Mouse (Mus musculus): ENCODE measurements around the gene Ciita. TPM values are rescaled to one million over a fixed set of nuclear protein-coding genes. Genes with fewer than 3 reads are reported as not detected.

The Ciita gene
- total RNA-seq, 2 experiments from 2014 or later = 0.07 to 0.23 TPM

DNA sequence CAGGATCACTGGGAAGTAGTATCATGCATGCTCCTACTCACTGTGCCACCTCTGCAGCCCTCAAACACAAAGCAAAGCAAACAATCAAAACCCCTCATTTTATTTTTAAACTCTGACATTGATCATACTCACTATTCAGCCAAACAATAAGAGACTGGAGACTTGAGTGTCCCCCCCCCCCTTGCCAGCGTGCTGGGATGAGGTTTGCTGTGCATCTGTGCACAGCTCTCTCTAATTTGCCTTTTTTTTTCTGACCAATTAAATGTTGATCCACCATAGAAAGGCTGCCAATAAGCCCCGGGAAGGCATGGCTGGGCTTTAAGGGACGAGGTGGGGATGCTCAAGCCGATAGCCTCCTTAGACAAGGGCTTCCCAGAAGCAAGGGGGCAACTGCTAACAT lies 27.6 kb downstream of the Ciita start:
- no peak for DNase-seq (ENCODE audit: low spot score in 2 of 2)
- intact Hi-C loops (cut with DNase I) = no loop called here

DNA sequence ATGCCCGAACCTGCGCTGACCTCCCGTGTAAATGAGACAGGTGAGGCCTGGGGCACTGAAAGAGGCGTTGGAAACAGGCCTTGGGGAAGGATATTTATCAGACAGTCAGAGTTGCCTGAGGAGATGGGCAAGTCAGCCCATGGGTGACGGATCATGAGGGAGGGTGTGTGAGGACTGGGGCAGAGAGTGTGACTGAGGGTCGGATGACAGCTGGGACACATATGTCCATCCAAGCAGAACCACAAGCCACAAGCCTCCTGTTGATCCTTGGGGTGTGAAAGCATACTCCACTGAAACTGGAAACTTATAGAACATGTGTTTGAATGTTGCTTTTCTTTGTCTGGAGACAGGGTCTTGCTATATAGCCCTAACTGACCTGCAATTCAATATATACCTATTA lies 28.8 kb downstream of the Ciita start:
- intact Hi-C loops (cut with DNase I) = no loop called here
- DNase-seq (ENCODE audit: low spot score in 2 of 2) = no peak

DNA sequence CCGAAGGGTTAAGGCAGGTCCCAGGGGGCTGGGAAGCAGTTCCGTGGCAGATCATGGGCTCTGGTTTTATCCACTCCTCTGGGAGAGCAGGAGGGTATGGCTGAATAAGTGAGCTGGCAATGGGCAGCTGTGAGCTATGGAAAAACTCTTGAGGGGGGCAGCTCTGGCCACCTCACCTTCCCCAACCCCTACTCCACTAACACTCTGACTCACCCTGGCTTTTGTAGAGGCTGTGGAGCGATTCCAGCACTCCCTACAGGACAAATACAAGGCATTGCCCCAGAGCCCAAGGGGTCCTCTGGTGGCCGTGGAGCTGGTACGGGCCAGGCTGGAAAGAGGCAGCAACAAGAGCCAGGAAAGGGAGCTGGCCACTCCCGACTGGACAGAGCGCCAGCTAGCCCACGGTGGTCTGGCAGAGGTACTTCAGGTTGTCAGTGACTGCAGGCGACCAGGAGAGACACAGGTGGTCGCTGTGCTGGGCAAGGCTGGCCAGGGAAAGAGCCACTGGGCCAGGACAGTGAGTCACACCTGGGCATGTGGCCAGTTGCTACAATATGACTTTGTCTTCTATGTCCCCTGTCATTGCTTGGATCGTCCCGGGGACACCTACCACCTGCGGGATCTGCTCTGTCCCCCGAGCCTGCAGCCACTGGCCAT lies 30.7 kb downstream of the Ciita start:
- intact Hi-C loops (cut with DNase I) = no loop called here
- no peak for DNase-seq (ENCODE audit: low spot score in 2 of 2)

DNA sequence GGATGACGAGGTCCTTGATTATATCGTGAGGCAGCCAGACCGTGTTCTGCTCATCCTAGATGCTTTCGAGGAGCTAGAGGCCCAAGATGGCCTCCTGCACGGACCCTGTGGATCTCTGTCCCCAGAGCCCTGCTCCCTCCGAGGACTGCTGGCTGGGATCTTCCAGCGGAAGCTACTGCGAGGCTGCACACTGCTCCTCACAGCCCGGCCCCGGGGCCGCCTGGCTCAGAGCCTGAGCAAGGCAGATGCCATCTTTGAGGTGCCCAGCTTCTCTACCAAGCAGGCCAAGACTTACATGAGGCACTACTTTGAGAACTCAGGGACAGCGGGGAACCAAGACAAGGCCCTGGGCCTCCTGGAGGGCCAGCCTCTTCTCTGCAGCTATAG lies 31.3 kb downstream of the Ciita start:
- intact Hi-C loops (cut with DNase I) = no loop called here
- no peak for DNase-seq (ENCODE audit: low spot score in 2 of 2)

- no peak for DNase-seq (ENCODE audit: low spot score in 2 of 2)
- intact Hi-C loops (cut with DNase I) = loop anchor here (5.0 kb wide), 1 partner anchor 89 kb away; no protein-coding TSS in a partner anchor
These were observed 36.2 kb downstream of the Ciita start for GRCm38 (mm10) chr16:10515953-10516572.

- intact Hi-C loops (cut with DNase I) = loop anchor here (5.0 kb wide), 1 partner anchor 91 kb away; no protein-coding TSS in a partner anchor
- no peak for DNase-seq (ENCODE audit: low spot score in 2 of 2)
These were observed 38.2 kb downstream of the Ciita start for GRCm38 (mm10) chr16:10518030-10518429.

DNA sequence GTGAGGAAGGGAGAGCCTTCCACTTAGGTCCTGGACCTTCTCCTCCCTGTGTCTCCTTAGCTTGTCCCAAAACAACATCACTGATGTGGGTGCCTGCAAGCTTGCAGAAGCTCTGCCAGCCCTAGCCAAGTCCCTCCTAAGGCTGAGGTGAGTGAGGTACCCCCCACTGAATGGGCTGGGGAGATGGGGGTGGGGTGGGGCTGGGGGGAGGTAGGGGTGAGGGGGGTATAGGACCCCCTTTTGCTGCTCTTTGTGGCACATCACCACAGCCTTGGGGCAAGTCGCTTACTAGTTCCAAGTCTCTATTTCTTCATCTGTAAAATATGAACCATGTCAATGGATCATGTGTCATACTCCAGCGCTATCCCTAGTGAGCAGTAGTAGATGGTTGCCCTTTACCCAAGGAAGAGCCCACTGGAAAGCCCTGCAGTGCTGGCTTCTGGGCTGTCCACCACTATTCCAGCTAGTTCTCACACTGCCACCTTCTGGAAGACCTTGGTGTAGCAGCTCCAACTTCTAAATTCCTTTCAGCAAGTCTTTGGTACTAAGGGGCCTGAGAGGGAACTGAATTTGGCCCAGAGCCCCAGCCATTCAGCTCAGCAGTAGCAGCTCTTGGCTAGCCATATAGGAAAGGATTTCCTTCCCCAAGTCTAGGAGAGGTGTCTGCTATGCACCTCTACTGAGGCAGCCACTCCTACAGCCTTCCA lies 41.2 kb downstream of the Ciita start:
- intact Hi-C loops (cut with DNase I) = loop anchor here (1.0 to 5.0 kb wide), 3 partner anchors 105 to 434 kb away; no protein-coding TSS in a partner anchor
- DNase-seq (ENCODE audit: low spot score in 2 of 2) = peak; percentile 81 to 86

- DNase-seq (ENCODE audit: low spot score in 2 of 2) = peak; percentile 58 to 75
- intact Hi-C loops (cut with DNase I) = loop anchor here (5.0 kb wide), 1 partner anchor 436 kb away; no protein-coding TSS in a partner anchor
These were observed 43.0 kb downstream of the Ciita start for GRCm38 (mm10) chr16:10522811-10523210.

DNA sequence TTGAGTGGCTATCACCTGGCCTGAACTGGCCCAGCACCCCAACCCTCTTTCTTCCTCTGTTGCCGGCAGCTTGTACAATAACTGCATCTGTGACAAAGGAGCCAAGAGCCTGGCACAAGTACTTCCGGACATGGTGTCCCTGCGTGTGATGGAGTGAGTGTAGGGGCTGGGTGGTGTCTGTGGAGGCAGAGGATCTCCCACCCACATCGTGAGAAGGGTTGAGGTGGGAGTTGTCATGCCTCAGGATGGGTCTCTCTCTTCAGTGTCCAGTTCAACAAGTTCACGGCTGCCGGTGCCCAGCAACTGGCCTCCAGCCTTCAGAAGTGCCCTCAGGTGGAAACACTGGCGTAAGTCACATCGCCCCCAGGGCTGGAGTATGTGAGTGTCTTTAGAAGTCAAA lies 43.8 kb downstream of the Ciita start:
- DNase-seq (ENCODE audit: low spot score in 2 of 2) = no peak
- intact Hi-C loops (cut with DNase I) = loop anchor here (5.0 kb wide), 1 partner anchor 436 kb away; no protein-coding TSS in a partner anchor

GRCm38 (mm10) chr16:10524866-10525609 lies 45.2 kb downstream of the Ciita start:
- intact Hi-C loops (cut with DNase I) = loop anchor here (5.0 kb wide), 1 partner anchor 438 kb away; no protein-coding TSS in a partner anchor

GRCm38 (mm10) chr16:10525610-10525980 lies 45.7 kb downstream of the Ciita start:
- no peak for DNase-seq (ENCODE audit: low spot score in 2 of 2)
- intact Hi-C loops (cut with DNase I) = no loop called here

More at GRCm38 (mm10) chr16:10524866-10525609, 45.2 kb downstream of the Ciita start:
- DNase-seq (ENCODE audit: low spot score in 2 of 2) = no peak

- DNase-seq (ENCODE audit: low spot score in 2 of 2) = no peak
- intact Hi-C loops (cut with DNase I) = no loop called here
These were observed 47.3 kb downstream of the Ciita start for GRCm38 (mm10) chr16:10527046-10527644.

- intact Hi-C loops (cut with DNase I) = no loop called here
- DNase-seq (ENCODE audit: low spot score in 2 of 2) = no peak
These were observed 48.5 kb downstream of the Ciita start for GRCm38 (mm10) chr16:10528382-10528781.

GRCm38 (mm10) chr16:10530179-10530578 lies 50.3 kb downstream of the Ciita start:
- DNase-seq (ENCODE audit: low spot score in 2 of 2) = no peak
- intact Hi-C loops (cut with DNase I) = no loop called here

GRCm38 (mm10) chr16:10533781-10534180 lies 53.9 kb downstream of the Ciita start:
- intact Hi-C loops (cut with DNase I) = no loop called here
- no peak for DNase-seq (ENCODE audit: low spot score in 2 of 2)

- intact Hi-C loops (cut with DNase I) = no loop called here
- DNase-seq (ENCODE audit: low spot score in 2 of 2) = no peak
These were observed 54.7 kb downstream of the Ciita start for GRCm38 (mm10) chr16:10534567-10534966.

DNA sequence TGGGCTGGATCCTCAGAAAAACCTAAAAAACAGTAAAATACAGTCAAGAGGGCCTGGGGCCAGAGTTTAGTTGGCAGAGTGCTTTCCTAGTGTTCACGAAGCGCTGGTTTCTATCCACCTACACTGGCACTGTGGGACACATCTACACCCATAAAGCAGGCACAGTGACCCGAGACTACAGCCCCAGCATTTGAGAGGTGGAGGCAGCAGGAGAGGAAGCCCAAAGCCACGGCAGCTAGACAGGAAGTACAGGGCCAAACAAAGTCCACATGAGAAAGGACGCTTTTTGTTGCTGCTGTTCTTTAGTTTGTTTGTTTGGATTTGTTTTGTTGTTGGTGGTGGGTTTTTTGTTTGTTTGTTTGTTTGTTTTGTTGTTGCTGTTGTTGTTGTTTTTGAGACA lies 56.5 kb downstream of the Ciita start:
- intact Hi-C loops (cut with DNase I) = no loop called here
- no peak for DNase-seq (ENCODE audit: low spot score in 2 of 2)

- intact Hi-C loops (cut with DNase I) = no loop called here
- no peak for DNase-seq (ENCODE audit: low spot score in 2 of 2)
These were observed 57.1 kb downstream of the Ciita start for GRCm38 (mm10) chr16:10536961-10537360.

DNA sequence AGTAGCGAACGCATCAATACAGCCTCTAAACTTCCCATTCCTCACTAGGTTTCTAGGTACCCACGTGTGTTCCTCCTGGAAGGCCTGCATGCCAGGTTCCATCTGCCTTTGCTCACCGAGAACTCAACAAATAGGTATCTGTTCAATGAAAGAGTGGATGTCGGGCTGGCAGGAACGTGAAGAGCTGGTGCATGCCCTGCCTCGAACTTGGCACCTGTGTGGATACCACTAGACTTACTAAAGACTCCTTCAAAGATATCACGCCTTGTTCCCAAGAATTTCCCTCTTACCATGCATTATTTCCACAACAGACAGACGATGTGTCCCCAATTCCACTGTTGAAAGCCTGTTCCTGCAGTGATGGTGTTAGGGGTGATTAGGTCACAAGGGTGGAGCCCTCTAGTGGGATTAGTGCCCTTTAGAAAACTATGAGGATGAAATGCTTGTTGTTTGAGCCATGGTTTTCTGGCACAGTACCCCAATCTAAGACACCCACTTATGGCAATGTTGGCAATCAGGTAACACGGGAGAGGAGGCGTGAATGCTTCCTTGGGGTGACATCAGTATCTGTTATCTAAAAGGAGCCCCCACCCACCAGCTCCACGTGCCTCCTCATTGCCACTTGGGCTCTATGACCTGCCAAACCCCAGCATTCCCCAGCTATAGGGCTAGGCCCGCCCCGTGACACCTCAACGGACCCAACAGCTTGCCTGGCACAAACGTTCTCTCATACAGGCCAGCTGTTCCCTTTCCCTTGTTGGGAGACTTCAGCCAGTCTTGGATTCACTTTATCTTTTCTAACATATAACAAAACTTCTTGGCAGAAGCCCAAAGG lies 61.1 kb downstream of the Ciita start:
- intact Hi-C loops (cut with DNase I) = no loop called here
- no peak for DNase-seq (ENCODE audit: low spot score in 2 of 2)

Data from left cerebral cortex, postnatal 25 days (tissue).